Mouse (Mus musculus) splenic B cell, adult 2 months (primary cell): ENCODE data around the gene Sh3bp4.

Experiments
- DNase-seq: peaks from one replicate; pipeline ENCODE4 v3.0.0-alpha.2; 2011; ENCODE audit warnings: low read depth, low spot score
- H3K27me3 ChIP-seq: 2 replicates; pipeline ENCODE4 v1.6.1; 2012; ENCODE audit warnings: mild to moderate bottlenecking, low read length, moderate library complexity, mixed read lengths; ENCODE audit not compliant: control insufficient read depth, poor library complexity, insufficient read depth, severe bottlenecking
- H3K36me3 ChIP-seq: 2 replicates; pipeline ENCODE4 v1.6.1; 2012; ENCODE audit warnings: mild to moderate bottlenecking, low read length, moderate library complexity, mixed read lengths; ENCODE audit not compliant: control insufficient read depth, poor library complexity, insufficient read depth, severe bottlenecking

The Sh3bp4 gene

DNA sequence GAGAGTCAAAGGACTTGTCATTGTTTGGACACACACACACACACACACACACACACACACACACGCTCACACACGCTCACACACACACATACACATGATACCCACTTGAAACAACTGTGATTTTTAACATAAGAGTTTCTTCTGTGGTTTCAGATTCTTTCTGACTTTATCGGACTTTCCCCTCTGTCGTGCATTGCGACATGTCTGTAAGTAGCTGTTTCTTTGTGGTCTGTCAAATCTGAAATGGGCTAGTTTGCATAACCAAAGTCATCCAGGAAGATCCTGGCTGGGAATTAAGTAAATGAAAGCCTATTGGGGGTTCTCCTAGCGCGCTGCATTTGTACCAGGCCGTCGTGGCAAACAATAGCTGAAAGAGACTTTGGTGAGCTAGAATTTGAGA is 8.5 kb downstream of the Sh3bp4 start:
- Histone ChIP-seq H3K27me3 (no peaks in the 10 kb centered on the region), H3K36me3 (no peaks in the 10 kb centered on the region)
- DNase-seq: no peak

DNA sequence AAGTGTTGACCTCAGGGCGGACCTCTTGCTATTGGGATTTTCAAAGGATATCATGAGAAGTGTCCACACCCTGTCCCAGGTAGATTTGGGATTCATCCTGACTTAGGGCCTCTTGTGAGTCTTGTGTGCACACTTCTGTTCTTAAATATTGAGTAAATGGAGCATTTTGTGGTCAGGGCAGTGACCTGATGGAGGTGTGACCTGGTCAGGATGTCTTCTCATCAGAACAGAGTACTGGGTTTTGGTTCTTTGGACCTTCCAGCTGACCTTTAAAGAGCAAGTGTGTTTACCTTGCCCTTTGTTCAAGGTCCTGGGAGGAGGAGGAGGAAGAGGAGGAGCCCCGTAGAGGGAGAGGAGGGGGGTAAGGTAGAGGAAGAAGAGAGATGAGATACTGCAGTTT is 9.0 kb downstream of the Sh3bp4 start:
- DNase-seq: no peak

GRCm38 (mm10) chr1:89080371-89080770 is 10.2 kb downstream of the Sh3bp4 start:
- no peak for DNase-seq
- Histone ChIP-seq H3K27me3 (no peaks in the 10 kb centered on the region), H3K36me3 (no peaks in the 10 kb centered on the region)

More for the DNA sequence above, 9.0 kb downstream of the Sh3bp4 start:
- no peaks in the 10 kb centered on the region for H3K36me3 ChIP-seq
- H3K27me3 ChIP-seq: no peaks in the 10 kb centered on the region

GRCm38 (mm10) chr1:89080795-89081194 is 10.6 kb downstream of the Sh3bp4 start:
- no peak for DNase-seq
- no peaks in the 10 kb centered on the region for H3K36me3 ChIP-seq
- no peaks in the 10 kb centered on the region for H3K27me3 ChIP-seq

DNA sequence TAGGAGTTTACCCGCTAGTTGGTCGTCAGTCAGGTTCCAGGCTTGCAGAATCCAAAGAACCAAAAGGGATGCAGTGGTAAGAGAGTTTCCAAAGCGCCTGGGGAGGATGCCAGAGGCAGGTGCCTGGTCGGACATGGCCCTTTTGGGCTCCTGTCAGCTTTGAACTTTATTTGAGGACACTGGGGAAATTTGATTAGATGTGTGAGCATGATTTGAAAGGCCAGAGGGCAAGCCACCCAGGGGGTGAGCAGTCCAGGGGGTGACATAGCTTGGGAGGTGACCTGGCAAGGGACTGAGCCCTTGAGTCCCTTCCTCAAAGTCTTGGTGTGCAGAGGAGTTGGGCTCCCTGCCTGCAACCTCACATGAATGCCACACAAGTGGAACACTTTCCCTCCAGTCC is 11.2 kb downstream of the Sh3bp4 start:
- no peaks in the 10 kb centered on the region for H3K36me3 ChIP-seq
- H3K27me3 ChIP-seq: no peaks in the 10 kb centered on the region
- no peak for DNase-seq

DNA sequence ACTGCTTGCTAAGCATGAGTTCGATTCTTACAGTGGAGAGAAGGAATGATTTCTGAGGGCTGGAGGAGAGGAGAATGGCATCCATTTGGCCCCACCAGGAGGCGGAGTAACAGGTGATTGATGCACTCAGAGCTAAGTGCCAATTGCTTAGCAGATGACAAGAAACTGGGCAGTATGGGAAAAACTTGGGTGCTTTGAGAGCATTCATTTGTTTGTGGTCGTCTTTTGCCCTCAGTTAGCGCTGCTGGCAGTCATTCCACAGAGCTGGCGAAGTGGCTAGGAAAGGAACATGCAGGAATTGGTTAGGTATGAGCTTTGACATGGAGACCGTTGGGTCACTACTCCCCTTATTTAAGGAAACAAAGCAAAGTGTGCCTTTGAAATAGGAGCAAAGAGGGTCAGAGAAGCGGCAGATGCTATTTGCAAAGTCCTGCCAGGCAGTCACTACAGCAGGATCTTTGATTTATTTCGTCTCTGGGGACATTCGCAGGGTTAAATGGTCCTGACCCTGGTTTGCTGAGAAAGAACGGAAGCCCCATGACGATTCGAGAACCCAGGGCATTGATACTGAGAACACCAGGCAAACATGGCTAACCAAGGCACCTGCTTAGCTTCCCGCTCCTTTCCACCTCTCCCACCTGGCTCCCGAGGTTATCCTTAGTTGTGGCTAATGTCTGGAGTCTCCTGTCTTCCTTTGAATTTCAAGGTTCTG is 12.1 kb downstream of the Sh3bp4 start:
- no peak for DNase-seq
- no peaks in the 10 kb centered on the region for H3K27me3 ChIP-seq
- H3K36me3 ChIP-seq: no peaks in the 10 kb centered on the region

DNA sequence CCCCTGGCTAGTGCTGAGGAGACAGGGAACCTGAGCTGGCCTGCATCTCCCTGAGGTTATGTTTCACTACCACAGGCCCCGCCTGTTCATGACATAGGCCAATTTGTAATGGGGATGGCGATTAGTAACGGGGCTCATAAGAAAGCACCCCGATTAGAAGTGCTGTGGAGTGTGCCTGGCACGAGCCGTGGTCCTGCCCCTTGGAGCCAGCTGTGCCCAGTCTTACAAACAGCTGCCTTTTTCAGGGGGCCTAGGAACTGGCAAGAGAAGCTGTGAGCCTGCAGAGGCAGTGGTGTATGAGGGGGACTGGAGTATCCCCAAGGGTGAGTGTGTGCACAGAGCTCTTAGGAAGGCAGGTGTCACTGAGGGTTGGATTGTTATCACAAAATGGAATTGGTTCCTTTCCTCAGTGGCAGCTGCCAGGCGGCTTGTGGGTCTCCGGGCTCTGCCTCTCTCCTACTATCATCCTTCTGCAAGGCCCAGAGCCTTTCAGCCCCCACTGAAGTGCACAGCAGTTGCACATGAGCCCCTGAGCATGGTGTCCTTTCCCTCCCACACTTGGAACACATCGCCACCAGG is 16.4 kb downstream of the Sh3bp4 start:
- DNase-seq: no peak
- no peaks in the 10 kb centered on the region for H3K36me3 ChIP-seq
- no peaks in the 10 kb centered on the region for H3K27me3 ChIP-seq

GRCm38 (mm10) chr1:89088144-89088543 is 17.9 kb downstream of the Sh3bp4 start:
- no peaks in the 10 kb centered on the region for H3K36me3 ChIP-seq
- no peaks in the 10 kb centered on the region for H3K27me3 ChIP-seq
- DNase-seq: no peak

DNA sequence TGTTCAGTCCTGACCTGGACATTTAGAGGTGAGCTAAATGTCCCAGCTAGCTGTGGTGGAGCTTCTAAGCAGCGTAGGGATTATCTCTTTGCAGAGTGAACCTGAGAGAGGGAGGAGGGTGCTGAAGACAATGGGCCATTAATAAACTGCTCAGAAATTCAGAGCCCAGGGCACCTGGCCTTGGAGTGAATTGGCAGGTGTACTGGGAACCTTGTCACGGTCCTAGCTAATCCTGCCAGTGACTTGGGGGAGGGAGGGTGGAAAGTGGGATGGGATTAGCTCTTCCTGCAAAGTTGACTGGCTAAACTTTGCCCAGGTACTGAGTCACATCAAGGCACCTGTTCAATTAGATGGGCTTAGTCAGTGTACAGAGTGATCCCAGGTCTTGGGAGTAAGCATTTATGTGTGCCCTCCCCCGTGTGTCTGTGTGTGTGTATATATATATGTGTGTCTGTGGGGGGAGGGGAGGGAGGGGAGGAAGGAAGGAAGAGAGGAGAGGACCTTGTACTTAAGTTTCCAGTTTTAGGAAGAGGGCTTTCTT is 18.6 kb downstream of the Sh3bp4 start:
- H3K27me3 ChIP-seq: no peaks in the 10 kb centered on the region

DNA sequence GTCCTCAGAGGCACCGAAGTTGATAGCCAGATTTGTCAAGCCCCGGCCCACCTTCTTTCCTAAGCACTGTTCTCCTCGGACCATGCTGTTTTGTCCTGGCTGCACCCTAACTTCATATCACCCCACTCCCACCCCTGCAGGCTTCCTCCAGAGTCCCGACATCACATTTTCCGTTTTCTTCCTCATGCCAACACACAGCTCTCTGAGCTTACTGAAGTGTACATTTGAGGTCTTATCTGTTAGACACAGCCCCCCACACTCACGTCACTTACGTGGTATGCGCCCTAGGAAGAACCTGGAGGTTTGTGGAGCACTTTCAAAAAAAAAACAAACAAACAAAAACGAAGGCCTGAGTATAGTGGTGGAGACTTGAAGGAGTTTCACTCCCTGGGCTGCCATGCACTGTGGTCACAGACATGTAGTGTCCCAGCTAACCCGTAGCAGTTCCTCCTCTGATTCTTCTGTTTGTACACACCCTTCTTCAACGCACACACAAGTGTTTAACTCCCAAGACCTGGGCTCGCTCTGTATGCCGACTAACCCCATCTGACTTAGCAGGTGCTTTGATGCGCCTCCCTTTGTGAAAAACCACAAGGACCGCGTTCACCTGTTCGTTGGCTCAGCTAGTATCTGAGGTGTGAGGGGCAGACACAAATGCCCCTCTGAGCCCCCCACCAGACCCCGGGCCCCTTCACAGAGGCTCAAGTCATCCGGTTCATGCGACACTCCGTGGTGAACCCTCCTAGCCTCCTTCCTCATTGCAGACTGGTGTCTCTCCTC is 19.8 kb downstream of the Sh3bp4 start:
- Histone ChIP-seq H3K36me3 (no peaks in the 10 kb centered on the region), H3K27me3 (no peaks in the 10 kb centered on the region)
- DNase-seq: no peak

More for the DNA sequence above, 18.6 kb downstream of the Sh3bp4 start:
- H3K36me3 ChIP-seq: no peaks in the 10 kb centered on the region
- no peak for DNase-seq

- Histone ChIP-seq H3K36me3 (no peaks in the 10 kb centered on the region), H3K27me3 (no peaks in the 10 kb centered on the region)
- no peak for DNase-seq
These were observed 20.5 kb downstream of the Sh3bp4 start for GRCm38 (mm10) chr1:89090676-89091075.

DNA sequence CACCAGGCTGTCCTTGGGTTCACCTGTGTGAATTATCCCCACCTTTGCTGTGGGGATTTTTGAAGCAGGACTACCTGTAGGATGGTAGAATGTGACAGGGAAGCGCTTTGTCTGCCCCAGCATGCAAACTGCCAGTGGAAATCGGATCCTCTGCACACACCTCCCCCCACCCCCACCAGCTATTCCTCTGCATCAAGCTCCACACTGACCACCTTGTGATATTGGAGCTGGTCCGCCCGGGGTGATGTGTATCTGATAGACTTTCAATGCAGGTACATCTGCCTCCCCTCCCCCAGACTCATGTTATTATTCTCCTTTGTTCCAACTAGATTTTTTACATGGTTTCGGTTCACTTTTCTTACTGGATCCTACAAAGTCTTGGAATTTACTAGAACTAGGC is 21.8 kb downstream of the Sh3bp4 start:
- H3K36me3 ChIP-seq: no peaks in the 10 kb centered on the region

DNA sequence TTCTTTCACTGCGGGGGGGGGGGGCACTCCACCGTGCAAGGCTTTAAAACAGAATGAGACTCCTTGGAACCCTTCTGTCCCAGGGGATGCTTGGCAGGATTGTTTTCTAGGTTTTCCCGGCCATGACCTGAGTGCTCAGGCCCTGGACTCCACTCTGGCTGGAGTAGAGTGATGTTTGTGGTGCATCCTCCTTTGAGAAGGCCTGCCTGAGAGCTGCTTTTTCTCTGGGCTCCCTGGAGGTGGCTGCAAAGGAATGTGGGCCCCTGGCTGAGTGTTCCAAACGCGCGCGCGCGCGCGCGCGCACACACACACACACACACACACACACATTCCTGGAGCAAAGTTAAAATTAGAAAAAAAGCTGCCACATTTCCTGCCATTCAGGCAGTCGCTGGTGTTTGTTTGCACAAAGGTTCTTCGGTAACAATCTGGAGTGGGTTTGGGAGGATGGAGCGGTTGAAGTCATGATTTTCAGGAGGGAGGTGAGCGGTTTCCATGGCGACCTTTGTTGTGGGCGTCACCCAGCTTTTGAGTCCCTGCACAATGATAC is 22.3 kb downstream of the Sh3bp4 start:
- H3K36me3 ChIP-seq: no peaks in the 10 kb centered on the region
- H3K27me3 ChIP-seq: no peaks in the 10 kb centered on the region
- no peak for DNase-seq

More for the DNA sequence above, 21.8 kb downstream of the Sh3bp4 start:
- no peaks in the 10 kb centered on the region for H3K27me3 ChIP-seq
- no peak for DNase-seq

GRCm38 (mm10) chr1:89093696-89094095 is 23.5 kb downstream of the Sh3bp4 start:
- no peak for DNase-seq
- Histone ChIP-seq H3K27me3 (no peaks in the 10 kb centered on the region), H3K36me3 (no peaks in the 10 kb centered on the region)

DNA sequence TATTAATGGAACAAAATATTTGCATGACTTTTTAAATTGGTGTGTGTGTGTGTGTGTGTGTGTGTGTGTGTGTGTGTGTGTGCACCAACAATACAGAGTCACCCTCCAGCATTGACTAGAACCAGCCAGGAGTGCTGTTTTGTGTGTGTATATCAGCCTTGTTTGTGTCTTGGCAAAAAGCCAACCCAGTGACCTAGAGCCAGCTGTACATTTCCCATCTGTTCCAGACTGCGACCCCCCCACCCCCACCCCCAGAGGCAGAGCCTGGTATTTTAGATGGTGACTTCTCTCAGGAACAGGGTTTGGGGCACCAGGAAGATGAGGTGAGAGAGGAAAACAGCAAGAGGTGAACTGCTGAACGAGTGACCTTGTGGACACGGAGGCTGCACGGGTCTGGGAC is 24.2 kb downstream of the Sh3bp4 start:
- Histone ChIP-seq H3K27me3 (no peaks in the 10 kb centered on the region), H3K36me3 (no peaks in the 10 kb centered on the region)
- DNase-seq: no peak
